Mouse (Mus musculus) ES-Bruce4 (cell line): ENCODE measurements around the gene Apol8. TPM values are rescaled to one million over a fixed set of nuclear protein-coding genes. Genes with fewer than 3 reads are reported as not detected.
"Not testable (repeated sequence)": the region's sequence is repeated elsewhere in the genome, so short reads cannot be mapped to it uniquely, and the experiment has no call there.

ENCODE experiments used
- H3K27ac ChIP-seq: 2 replicates; pipeline ENCODE4 v1.5.1; 2012; ENCODE audit warnings: low read length, inconsistent platforms; ENCODE audit not compliant: insufficient read depth
- H3K27me3 ChIP-seq: 2 replicates; pipeline ENCODE4 v1.6.1; 2012; ENCODE audit warnings: mild to moderate bottlenecking, low read length, inconsistent platforms; ENCODE audit not compliant: control insufficient read depth, poor library complexity, insufficient read depth, severe bottlenecking
- H3K36me3 ChIP-seq: 2 replicates; pipeline ENCODE4 v1.6.1; 2012; ENCODE audit warnings: inconsistent platforms, mild to moderate bottlenecking, low read length, moderate library complexity; ENCODE audit not compliant: control insufficient read depth, poor library complexity, insufficient read depth, severe bottlenecking
- H3K4me1 ChIP-seq: one replicate; pipeline ENCODE4 v1.8.1; 2011; ENCODE audit warnings: low read length; ENCODE audit not compliant: control insufficient read depth, insufficient read depth
- H3K4me3 ChIP-seq: 2 replicates; pipeline ENCODE4 v1.5.1; 2011; ENCODE audit warnings: low read depth, mild to moderate bottlenecking, low read length
- H3K9ac ChIP-seq: 2 replicates; pipeline ENCODE4 v1.6.1; 2012; ENCODE audit warnings: low read depth, mild to moderate bottlenecking, inconsistent platforms; ENCODE audit not compliant: poor library complexity, severe bottlenecking
- H3K9me3 ChIP-seq: replicated peaks from 2 replicates; pipeline ENCODE4 v1.6.1; 2012; ENCODE audit warnings: mild to moderate bottlenecking, low read length, inconsistent platforms; ENCODE audit not compliant: control insufficient read depth, poor library complexity, insufficient read depth, severe bottlenecking
- CTCF ChIP-seq: IDR thresholded peaks from one replicate; pipeline ENCODE4 v1.8.1; 2011; ENCODE audit warnings: low read depth, low read length
- EP300 ChIP-seq: IDR thresholded peaks from 2 replicates; pipeline ENCODE4 v1.6.1; 2011; ENCODE audit warnings: low read depth, low read length; ENCODE audit not compliant: insufficient read depth
- POLR2A ChIP-seq: IDR thresholded peaks from one replicate; pipeline ENCODE4 v1.8.1; 2011; ENCODE audit warnings: low read length; ENCODE audit not compliant: insufficient read depth
- polyA plus RNA-seq: library from polyadenylated mRNA; stranded (reverse); fragments of >200 nt; gene quantifications from 2 replicates; pipeline ENCODE4 v1.2.4, GENCODE M21; 2011; ENCODE audit warnings: low read depth; ENCODE audit not compliant: missing spikeins, insufficient read depth, insufficient read length

The Apol8 gene
- polyA plus RNA-seq, 1 experiment: 1.4 TPM

GRCm38 (mm10) chr15:77744632-77745031, 12.2 kb downstream of the Apol8 start:
- no peak for TF ChIP-seq POLR2A
- H3K36me3 ChIP-seq: no peaks in the 10 kb centered on the region
- no peak overlapping the region for H3K4me3 ChIP-seq
- no peaks in the 10 kb centered on the region for H3K27me3 ChIP-seq
- H3K4me1 ChIP-seq: no peaks in the 10 kb centered on the region
- no peak overlapping the region for H3K9ac ChIP-seq
- no peaks in the 10 kb centered on the region for H3K9me3 ChIP-seq
- no peak overlapping the region for H3K27ac ChIP-seq

- not testable (repeated sequence) for H3K9ac ChIP-seq, H3K27ac ChIP-seq, H3K27me3 ChIP-seq, H3K9me3 ChIP-seq, H3K4me3 ChIP-seq, H3K4me1 ChIP-seq, H3K36me3 ChIP-seq
These were observed 15.2 kb downstream of the Apol8 start for GRCm38 (mm10) chr15:77741556-77741955.

DNA sequence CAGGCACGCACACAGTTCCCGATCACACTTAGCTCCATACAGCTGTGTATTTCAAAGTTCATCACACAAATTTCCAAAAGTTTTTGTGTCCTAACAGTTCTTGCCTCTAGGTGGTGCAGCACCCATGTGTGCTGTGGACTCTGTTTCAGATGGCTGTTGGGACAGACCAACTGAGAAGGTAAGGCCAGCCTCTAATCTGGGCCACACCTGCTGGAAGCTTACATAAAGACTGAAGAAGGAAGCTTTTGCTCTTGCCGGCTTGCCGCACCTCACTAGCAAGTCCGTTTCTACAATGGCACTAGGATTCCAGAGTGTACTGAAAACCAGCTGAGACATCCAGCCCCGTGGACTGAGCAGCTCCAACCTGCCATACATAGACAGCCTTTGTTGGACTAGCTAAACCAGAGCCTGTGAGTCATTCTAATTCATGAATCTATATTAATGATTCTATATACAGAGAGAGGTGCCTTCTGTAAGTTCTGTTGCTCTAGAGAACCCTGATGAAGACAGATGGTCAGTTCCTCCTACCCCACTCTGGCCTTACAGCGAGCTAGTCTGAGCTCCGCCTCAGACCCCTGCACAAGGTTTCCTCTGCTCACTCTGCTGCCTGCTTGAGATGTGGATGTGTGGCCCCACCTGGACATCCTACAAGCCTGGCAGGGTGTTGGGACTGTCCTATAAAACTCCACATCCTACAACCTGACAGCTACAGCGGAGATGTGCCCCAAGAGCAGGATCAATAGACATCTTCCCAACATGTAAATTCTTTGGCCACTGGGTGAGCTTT, 16.1 kb downstream of the Apol8 start:
- no peak overlapping the region for H3K27ac ChIP-seq
- no peaks in the 10 kb centered on the region for H3K4me1 ChIP-seq
- TF ChIP-seq EP300 (no peak), CTCF (peak; percentile 25)
- H3K9me3 ChIP-seq: no peaks in the 10 kb centered on the region
- H3K9ac ChIP-seq: no peak overlapping the region
- no peaks in the 10 kb centered on the region for H3K36me3 ChIP-seq
- no peaks in the 10 kb centered on the region for H3K27me3 ChIP-seq
- no peak overlapping the region for H3K4me3 ChIP-seq

DNA sequence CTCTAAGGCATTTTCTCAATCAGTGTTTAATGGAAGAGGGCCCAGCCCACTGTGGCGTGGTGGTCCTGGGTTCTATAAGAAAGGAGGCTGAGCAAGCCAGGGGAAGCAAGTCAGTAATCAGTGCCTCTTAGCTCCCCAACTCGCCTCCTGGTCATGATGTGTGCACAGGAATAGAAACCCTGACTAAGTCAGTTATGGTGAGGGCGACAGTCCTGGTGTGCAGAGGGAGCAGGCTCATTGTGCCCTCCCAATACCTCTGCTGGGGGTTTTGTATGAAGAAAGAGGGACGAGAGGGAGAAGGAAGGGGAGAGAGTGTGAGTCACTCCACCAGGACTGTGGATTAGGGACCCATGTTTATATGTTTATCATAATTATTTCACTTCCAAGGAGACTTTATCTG, 22.9 kb downstream of the Apol8 start:
- H3K27me3 ChIP-seq, H3K27ac ChIP-seq, H3K9ac ChIP-seq, H3K4me1 ChIP-seq, H3K9me3 ChIP-seq, H3K4me3 ChIP-seq, H3K36me3 ChIP-seq: not testable (repeated sequence)

DNA sequence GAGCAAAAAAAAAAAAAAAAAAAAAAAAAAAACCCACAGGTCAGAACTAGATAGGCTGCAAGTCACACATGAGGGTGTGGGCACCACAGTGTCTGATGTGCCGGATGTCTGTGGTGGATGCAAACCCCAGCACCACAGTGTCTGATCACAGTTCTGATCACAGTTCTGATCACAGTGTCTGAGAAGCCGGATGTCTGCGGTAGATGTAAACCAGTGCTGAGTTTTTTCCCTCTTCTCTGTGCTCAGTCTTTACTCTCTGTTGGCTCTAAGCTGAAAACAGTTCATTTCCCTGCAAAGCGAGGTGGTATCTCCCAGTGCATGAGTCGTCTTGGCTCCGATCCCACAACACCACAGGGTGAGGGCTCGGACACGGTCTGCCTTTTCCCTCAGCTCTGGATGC, 23.4 kb downstream of the Apol8 start:
- not testable (repeated sequence) for H3K36me3 ChIP-seq, H3K4me1 ChIP-seq, H3K9ac ChIP-seq, H3K9me3 ChIP-seq, H3K27ac ChIP-seq, H3K4me3 ChIP-seq, H3K27me3 ChIP-seq

GRCm38 (mm10) chr15:77732851-77733250, 24.0 kb downstream of the Apol8 start:
- H3K27ac ChIP-seq, H3K27me3 ChIP-seq, H3K9me3 ChIP-seq, H3K4me1 ChIP-seq, H3K36me3 ChIP-seq, H3K9ac ChIP-seq, H3K4me3 ChIP-seq: not testable (repeated sequence)

- Histone ChIP-seq H3K9ac (no peak overlapping the region), H3K9me3 (no peaks in the 10 kb centered on the region), H3K4me3 (no peak overlapping the region), H3K27me3 (no peaks in the 10 kb centered on the region), H3K36me3 (no peaks in the 10 kb centered on the region), H3K27ac (no peak overlapping the region), H3K4me1 (no peaks in the 10 kb centered on the region)
- TF ChIP-seq CTCF (no peak), POLR2A (no peak), EP300 (no peak)
These were observed 25.2 kb downstream of the Apol8 start for GRCm38 (mm10) chr15:77731605-77732004.

DNA sequence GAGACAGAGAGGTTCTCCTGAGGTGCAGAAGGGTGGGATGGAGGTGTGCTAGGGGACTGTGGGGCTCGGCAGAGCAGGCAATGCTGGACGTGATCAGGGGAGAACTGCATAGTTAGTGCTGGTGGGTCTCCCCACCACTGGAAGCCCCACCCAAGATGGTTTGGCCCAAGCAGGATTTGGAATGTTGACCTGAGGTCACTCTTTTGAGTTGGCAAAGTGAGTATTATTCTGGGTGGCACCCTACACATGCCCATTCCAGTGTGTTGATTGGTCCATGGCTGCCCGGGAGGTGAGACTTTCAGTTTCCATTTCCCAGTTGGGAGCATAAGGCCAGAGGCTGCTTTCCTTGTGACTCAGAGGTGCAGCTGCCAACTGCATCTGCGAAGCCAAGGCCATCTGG, 28.1 kb downstream of the Apol8 start, which contains the start of gene Apol9b:
Apol9b (plus strand) TSS at position 301 of the 400 bp plus-strand sequence.
- H3K27ac ChIP-seq, H3K36me3 ChIP-seq, H3K4me3 ChIP-seq, H3K27me3 ChIP-seq, H3K9ac ChIP-seq, H3K4me1 ChIP-seq, H3K9me3 ChIP-seq: not testable (repeated sequence)

- not testable (repeated sequence) for H3K27me3 ChIP-seq, H3K9me3 ChIP-seq, H3K4me3 ChIP-seq, H3K27ac ChIP-seq, H3K36me3 ChIP-seq, H3K9ac ChIP-seq, H3K4me1 ChIP-seq
These were observed 29.1 kb downstream of the Apol8 start for GRCm38 (mm10) chr15:77727745-77728144.
